Mouse (Mus musculus) cerebellum, adult 18-20 months (tissue): ENCODE data around the gene Mre11a.
A peak's percentile ranks its signal among the peaks of the same experiment; 100 is the strongest.

Experiments
- DNase-seq, 2 experiments: peaks; one replicate each; pipeline ENCODE4 v3.0.0; 2021

Gene Mre11a

GRCm38 (mm10) chr9:14827875-14828274 lies 43.4 kb downstream of the Mre11a start:
- no peak for DNase-seq

- no peak for DNase-seq
Observed at GRCm38 (mm10) chr9:14832046-14832445, 47.6 kb downstream of the Mre11a start.

- no peak for DNase-seq
Observed at GRCm38 (mm10) chr9:14835335-14836075, 51.1 kb downstream of the Mre11a start.

GRCm38 (mm10) chr9:14839527-14839926 lies 55.1 kb downstream of the Mre11a start:
- DNase-seq, result no peak

DNA sequence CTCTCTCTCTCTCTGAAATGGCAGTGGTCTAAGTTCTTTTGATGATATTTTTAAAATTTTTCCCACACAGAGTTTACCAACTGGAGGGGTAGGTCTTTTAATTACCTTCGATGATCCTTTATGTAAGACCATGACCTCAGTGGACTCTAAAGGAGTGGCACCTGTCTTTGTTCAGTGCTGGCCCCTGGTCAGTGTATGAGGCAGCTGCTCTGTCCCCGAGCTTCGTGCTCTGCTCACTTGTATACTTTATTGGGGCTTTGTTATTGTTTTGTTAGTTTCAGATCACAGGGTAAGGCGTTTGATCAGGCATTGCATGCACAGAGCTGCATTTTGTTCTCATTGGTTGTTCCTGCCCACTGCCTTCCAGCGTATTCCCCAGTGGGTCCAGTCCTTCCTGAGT lies 55.5 kb downstream of the Mre11a start:
- DNase-seq, result no peak

DNA sequence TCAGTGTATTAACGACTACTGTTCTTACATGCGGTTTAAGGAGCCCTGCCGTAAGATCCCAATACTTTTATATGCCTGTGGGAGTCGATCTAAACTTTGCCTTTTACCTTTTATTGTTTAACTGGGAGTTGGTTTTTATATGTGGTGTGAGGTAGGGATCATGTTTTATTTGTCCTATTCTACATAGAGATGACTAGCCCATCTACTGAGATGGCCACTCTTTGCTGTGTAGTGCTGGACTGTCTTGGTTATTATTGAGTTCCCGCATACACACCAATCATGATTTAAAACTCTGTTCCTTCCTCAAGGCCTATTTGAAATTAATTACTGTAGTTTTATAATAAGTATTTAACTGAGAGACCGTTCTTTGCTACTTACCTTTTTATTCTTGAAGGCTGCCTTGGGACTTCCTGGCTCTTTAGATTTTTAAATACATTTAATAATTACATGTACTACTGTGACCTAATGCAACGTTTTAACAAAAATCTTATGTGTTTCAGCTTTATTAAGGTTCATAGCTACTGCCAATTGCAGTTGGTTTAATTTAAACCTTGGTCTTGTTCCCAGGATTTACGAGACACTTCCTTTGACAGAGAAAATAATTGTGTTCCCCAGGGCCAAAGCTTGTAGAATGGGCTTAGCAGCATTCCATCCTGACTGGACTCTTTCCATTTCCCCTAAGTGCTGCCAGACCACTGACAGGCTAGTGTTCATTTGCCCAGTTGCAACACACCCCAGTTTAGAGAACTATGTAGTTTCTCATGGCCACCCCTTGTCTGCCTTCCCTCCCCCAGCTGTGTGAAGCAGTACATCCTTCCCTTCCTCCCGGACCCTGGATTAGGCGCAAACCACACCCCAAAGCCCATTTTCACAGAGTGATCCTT lies 57.7 kb downstream of the Mre11a start:
- DNase-seq, result no peak

GRCm38 (mm10) chr9:14843311-14843857 lies 58.9 kb downstream of the Mre11a start:
- DNase-seq, result no peak

DNA sequence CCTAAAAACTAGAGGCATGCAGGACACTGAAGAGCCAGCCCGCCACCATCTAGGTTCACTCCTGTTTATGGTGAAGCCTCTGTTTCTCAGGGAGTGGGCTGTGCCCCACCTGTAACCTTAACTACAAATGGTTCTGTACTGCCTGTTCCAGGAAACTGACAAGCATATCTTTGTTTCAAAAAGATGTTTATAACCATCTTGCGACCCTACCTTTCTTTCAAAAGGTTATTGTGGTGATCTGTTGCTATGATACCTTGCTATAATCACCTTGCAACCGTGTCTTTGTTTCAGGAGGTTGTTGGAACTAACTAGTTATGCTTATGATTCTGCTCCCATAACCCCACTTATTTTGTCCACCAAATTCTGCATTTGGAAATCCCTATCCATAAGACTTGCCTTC lies 59.4 kb downstream of the Mre11a start:
- DNase-seq, result no peak

DNA sequence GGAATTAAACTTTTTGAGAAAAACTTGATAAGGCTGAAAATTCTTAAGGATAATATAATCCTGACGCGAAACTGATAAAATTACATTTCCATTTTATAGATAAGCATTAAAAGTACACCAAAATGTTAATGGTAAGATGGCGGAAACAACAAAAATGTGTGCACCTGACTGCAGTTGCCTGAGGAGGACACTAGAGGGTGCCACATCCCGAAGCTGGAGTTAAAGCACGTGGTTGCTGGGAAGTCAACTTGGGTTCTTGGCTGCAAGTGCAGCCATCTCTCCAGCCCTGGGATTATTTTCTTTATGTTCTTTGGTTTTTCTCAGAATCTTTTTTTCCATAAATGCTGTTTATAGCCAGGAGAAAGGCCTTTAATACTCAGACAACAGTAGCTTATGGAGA lies 62.0 kb downstream of the Mre11a start:
- DNase-seq, result no peak

GRCm38 (mm10) chr9:14848267-14848935 lies 63.9 kb downstream of the Mre11a start:
- DNase-seq, result no peak

DNA sequence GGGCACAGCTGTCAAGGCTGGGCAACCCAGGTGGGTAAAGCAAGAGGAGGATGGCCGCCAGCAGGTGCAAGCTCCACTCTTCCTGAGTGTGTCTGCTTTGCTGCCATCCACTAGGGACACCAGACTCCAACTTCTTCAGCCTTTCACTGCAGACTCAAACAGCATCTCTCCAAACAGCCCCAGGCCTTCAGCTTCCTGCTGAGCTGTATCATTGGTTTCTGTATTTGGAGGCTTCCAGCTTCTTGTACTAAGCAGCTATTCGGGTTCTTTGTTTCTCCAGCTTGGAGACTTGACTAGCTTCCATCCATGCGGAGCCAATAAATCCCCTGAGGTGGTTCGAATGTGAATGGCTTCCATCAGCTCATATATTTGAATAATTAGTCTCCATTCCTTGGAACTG lies 70.1 kb downstream of the Mre11a start:
- no peak for DNase-seq

DNA sequence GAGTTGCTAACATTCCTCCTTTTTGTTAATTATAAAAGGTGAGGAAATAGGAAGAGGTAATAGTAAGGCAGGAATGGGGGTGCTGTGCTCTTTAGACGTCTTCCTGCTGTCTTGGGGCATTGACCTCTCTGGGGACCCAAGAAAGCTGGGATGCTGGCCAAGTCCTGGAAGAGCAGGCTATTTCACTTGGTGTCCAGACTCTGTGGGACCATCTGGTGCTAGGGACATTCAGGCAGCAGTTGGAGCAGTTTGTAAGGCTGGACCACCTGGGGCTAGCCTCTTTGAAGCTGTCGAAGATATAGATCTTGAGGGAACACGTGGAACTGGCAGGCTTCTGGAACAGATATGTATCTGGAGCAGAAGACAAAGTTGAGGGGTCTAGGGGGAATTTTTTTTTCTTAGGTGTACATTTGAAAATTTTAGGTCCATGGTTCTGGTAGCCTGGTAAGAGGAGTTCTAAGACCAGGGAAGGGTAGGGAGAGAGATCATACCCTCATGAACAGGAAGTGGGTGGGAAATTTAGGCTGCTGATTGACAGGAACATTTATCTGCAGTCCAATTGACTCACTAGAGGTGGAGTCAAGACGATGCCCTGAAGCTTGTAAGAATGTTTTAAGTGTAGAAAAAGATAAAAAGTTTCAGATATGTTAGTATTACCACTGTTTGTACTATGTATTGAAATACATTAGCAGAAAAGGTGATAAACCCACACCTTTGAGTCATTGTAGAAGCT lies 72.6 kb downstream of the Mre11a start:
- no peak for DNase-seq

- DNase-seq, result no peak
Observed at GRCm38 (mm10) chr9:14858170-14858706, 73.8 kb downstream of the Mre11a start.

GRCm38 (mm10) chr9:14858782-14859181 lies 74.3 kb downstream of the Mre11a start:
- no peak for DNase-seq

GRCm38 (mm10) chr9:14859868-14860639 lies 75.6 kb downstream of the Mre11a start, which contains the start of gene Gpr83:
Gene Gpr83 (plus strand): TSS chr9:14860210.
- no peak for DNase-seq

DNA sequence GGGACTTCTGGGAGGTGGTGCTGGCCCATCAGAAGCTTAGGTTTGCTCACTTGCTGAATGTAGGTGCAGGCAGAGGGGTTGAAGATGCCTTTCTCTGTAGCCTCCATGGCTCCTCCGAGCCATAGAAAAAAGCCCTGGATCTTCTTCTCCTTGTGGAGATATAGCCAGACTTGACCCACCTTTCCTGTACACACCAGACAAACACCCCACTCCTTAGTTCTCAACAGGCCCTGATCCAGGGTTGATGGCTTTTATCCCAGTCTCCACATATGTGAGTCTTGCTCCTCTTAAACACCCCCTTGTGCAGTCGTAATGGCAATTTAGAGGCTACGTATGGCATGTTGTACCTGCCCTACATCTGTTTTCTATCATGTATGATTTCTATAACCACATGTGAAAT lies 78.7 kb downstream of the Mre11a start:
- DNase-seq, result no peak

GRCm38 (mm10) chr9:14864726-14865125 lies 80.3 kb downstream of the Mre11a start:
- DNase-seq, result no peak

DNA sequence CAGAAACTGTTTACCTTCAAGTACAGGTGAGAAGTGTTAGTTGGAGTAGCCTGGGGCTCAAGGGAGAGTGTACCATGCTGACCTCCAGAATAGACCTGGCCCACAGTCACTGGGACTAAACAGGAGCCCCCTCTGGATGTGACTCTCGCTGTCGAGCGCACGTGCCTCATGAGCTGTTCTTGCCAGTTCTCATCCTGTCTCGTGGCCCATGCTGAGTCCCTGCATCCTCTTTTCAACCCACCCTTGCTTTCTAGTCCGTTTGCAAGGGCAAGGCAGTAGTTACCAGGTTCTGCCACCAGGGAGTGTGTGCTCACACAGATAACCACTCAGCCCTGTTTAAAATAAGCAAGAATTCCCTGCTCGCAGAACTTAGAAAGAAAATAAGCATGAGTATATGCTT lies 82.5 kb downstream of the Mre11a start:
- DNase-seq, result peak in 1 of 2 experiments; percentile 18

DNA sequence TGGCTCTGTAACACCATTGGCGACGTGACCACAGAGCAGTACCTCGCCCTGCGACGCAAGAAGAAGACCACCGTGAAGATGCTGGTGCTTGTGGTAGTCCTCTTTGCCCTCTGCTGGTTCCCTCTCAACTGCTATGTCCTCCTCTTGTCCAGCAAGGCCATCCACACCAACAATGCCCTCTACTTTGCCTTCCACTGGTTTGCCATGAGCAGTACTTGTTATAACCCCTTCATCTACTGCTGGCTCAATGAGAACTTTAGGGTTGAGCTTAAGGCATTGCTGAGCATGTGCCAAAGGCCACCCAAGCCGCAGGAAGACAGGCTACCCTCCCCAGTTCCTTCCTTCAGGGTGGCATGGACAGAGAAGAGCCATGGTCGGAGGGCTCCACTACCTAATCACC lies 83.9 kb downstream of the Mre11a start:
- DNase-seq, result no peak

DNA sequence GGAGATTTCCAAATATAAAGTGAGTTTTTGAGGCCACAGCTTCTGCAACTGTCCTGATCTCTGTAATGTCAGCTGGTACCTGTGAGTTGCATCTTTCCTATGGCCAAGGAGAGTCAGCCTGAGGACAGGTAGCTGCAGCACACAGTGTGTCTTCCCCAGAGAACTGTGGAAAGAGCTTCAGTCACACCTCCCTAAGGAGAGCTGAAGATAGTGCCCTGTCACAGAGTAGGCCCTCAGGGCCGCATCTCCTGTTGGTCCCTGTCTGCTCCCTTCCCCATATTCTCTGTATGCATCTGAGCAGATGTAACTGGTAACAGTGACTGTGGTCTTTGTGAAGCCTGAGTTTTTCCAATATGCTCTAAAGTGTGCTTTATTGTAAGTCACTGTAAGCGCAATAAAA lies 85.9 kb downstream of the Mre11a start:
- no peak for DNase-seq

GRCm38 (mm10) chr9:14870802-14871201 lies 86.3 kb downstream of the Mre11a start:
- no peak for DNase-seq
